Mouse (Mus musculus) limb, embryonic 15.5 days (tissue): ENCODE results near the gene Edem3. TPM values are rescaled to one million over a fixed set of nuclear protein-coding genes. Genes with fewer than 3 reads are reported as not detected.

Source experiments
- ATAC-seq: fragments of 200-750 bp; cut with Nextera tagmentation; 2 replicates; pipeline ENCODE4 v1.8.0; 2017; ENCODE audit warnings: low read depth, moderate TSS enrichment; ENCODE audit not compliant: insufficient number of reproducible peaks, low FRiP score, low TSS enrichment
- H3K27ac ChIP-seq: fragments of 300-500 bp; sonication (generic); 2 replicates; pipeline ENCODE4 v1.5.1; 2015; ENCODE audit warnings: moderate library complexity, mild to moderate bottlenecking, inconsistent platforms
- H3K27me3 ChIP-seq: fragments of 300-500 bp; sonication (generic); 2 replicates; pipeline ENCODE4 v1.6.1; 2015; ENCODE audit warnings: inconsistent platforms
- H3K36me3 ChIP-seq: fragments of 300-500 bp; sonication (generic); 2 replicates; pipeline ENCODE4 v1.6.1; 2015; ENCODE audit warnings: inconsistent platforms
- H3K4me1 ChIP-seq: fragments of 300-500 bp; sonication (generic); 2 replicates; pipeline ENCODE4 v1.6.1; 2015; ENCODE audit warnings: inconsistent platforms
- H3K4me2 ChIP-seq: fragments of 300-500 bp; sonication (generic); 2 replicates; pipeline ENCODE4 v1.6.1; 2015; ENCODE audit warnings: mild to moderate bottlenecking, inconsistent platforms
- H3K4me3 ChIP-seq: fragments of 300-500 bp; sonication (generic); 2 replicates; pipeline ENCODE4 v1.5.1; 2015; ENCODE audit warnings: mild to moderate bottlenecking, inconsistent platforms
- H3K9ac ChIP-seq: fragments of 300-500 bp; sonication (generic); 2 replicates; pipeline ENCODE4 v1.6.1; 2015; ENCODE audit warnings: inconsistent platforms
- H3K9me3 ChIP-seq: fragments of 300-500 bp; sonication (generic); 2 replicates; pipeline ENCODE4 v1.6.1; 2016; ENCODE audit warnings: inconsistent platforms
- WGBS: fragments of 180-500 bp; shearing (Covaris S2); methylation state at CpG from one replicate; pipeline ENCODE4 v1.1.7; 2015; 5-methylcytosine and 5-hydroxymethylcytosine counted together
- polyA plus RNA-seq: library from polyadenylated mRNA; unstranded; fragments of >200 nt; fragmentation: Nextera tagmentation; extraction: Ambion mirVana; gene quantifications from 2 replicates; pipeline ENCODE4 v1.2.1, GENCODE M21; 2015

Edem3 gene
- polyA plus RNA-seq, 1 experiment from 2014 or later: 19.1 TPM

GRCm38 (mm10) chr1:151754028-151754489, 1.1 kb upstream of the Edem3 start:
- Histone ChIP-seq H3K9ac (no peak overlapping the region), H3K4me1 (peaks cover 21% of the 10 kb centered on the region), H3K27me3 (no peaks in the 10 kb centered on the region), H3K27ac (no peak overlapping the region), H3K4me3 (peak overlapping the region; percentile 97), H3K4me2 (peak overlapping the region; percentile 44; the same call in 1 of the 2 replicates), H3K9me3 (no peaks in the 10 kb centered on the region), H3K36me3 (no peaks in the 10 kb centered on the region)
- ATAC-seq: no peak
- WGBS: 73% methylated on average over 10 of the region's 10 CpGs

- Histone ChIP-seq H3K9me3 (no peaks in the 10 kb centered on the region), H3K27me3 (no peaks in the 10 kb centered on the region), H3K4me2 (peak overlapping the region; percentile 90), H3K36me3 (no peaks in the 10 kb centered on the region; the same call in 1 of the 2 replicates), H3K9ac (peak overlapping the region; percentile 73), H3K4me3 (peak overlapping the region; percentile 97), H3K4me1 (peaks cover 21% of the 10 kb centered on the region), H3K27ac (peak overlapping the region; percentile 80)
- no peak for ATAC-seq
- 4% methylated on average over 36 of the region's 36 CpGs for WGBS
These were observed 671 bp downstream of the Edem3 start for GRCm38 (mm10) chr1:151755660-151756424.

GRCm38 (mm10) chr1:151756425-151756728, 1.2 kb downstream of the Edem3 start:
- no peaks in the 10 kb centered on the region for H3K9me3 ChIP-seq
- 18% methylated on average over 1 of the region's 1 CpGs for WGBS
- H3K4me1 ChIP-seq: peaks cover 21% of the 10 kb centered on the region
- H3K9ac ChIP-seq: 0 out of 2 replicates have a peak overlapping the region, but pooled peaks have one; percentile 73
- no peak overlapping the region for H3K27ac ChIP-seq
- no peaks in the 10 kb centered on the region for H3K27me3 ChIP-seq
- H3K4me3 ChIP-seq: peak overlapping the region; percentile 97
- ATAC-seq: no peak
- H3K4me2 ChIP-seq: peak overlapping the region; percentile 90
- H3K36me3 ChIP-seq: peaks cover 4% of the 10 kb centered on the region

GRCm38 (mm10) chr1:151758301-151758700, 3.1 kb downstream of the Edem3 start:
- peaks cover 11% of the 10 kb centered on the region for H3K36me3 ChIP-seq
- 83% methylated on average over 6 of the region's 6 CpGs for WGBS
- no peak overlapping the region for H3K9ac ChIP-seq
- no peak overlapping the region for H3K27ac ChIP-seq
- no peak for ATAC-seq
- no peaks in the 10 kb centered on the region for H3K9me3 ChIP-seq
- H3K4me3 ChIP-seq: no peak overlapping the region
- H3K27me3 ChIP-seq: no peaks in the 10 kb centered on the region
- peaks cover 21% of the 10 kb centered on the region for H3K4me1 ChIP-seq
- no peak overlapping the region for H3K4me2 ChIP-seq

- H3K27ac ChIP-seq: peak overlapping the region; percentile 50; the same call in 1 of the 2 replicates
- no peak overlapping the region for H3K4me3 ChIP-seq
- no peaks in the 10 kb centered on the region for H3K9me3 ChIP-seq
- H3K4me1 ChIP-seq: peaks cover 21% of the 10 kb centered on the region
- no peak for ATAC-seq
- peaks cover 11% of the 10 kb centered on the region for H3K36me3 ChIP-seq
- H3K4me2 ChIP-seq: no peak overlapping the region
- H3K27me3 ChIP-seq: no peaks in the 10 kb centered on the region
- H3K9ac ChIP-seq: no peak overlapping the region
- 44% methylated on average over 2 of the region's 2 CpGs for WGBS
These were observed 3.8 kb downstream of the Edem3 start for GRCm38 (mm10) chr1:151758991-151759390.

- no peak overlapping the region for H3K9ac ChIP-seq
- H3K9me3 ChIP-seq: no peaks in the 10 kb centered on the region
- H3K4me1 ChIP-seq: no peaks in the 10 kb centered on the region
- ATAC-seq: no peak
- H3K27ac ChIP-seq: no peak overlapping the region
- no peak overlapping the region for H3K4me2 ChIP-seq
- WGBS: 44% methylated on average over 3 of the region's 3 CpGs
- no peak overlapping the region for H3K4me3 ChIP-seq
- no peaks in the 10 kb centered on the region for H3K27me3 ChIP-seq
- H3K36me3 ChIP-seq: peaks cover 11% of the 10 kb centered on the region
These were observed 9.1 kb downstream of the Edem3 start for GRCm38 (mm10) chr1:151764236-151764635.

- Histone ChIP-seq H3K27me3 (no peaks in the 10 kb centered on the region), H3K9ac (no peak overlapping the region), H3K9me3 (no peaks in the 10 kb centered on the region), H3K4me2 (no peak overlapping the region), H3K27ac (no peak overlapping the region), H3K4me3 (no peak overlapping the region), H3K4me1 (no peaks in the 10 kb centered on the region), H3K36me3 (peaks cover 17% of the 10 kb centered on the region)
- WGBS: 61% methylated on average over 2 of the region's 2 CpGs
- ATAC-seq: no peak
These were observed 11.0 kb downstream of the Edem3 start for GRCm38 (mm10) chr1:151766166-151766565.

GRCm38 (mm10) chr1:151766976-151767654, 11.9 kb downstream of the Edem3 start:
- no peaks in the 10 kb centered on the region for H3K27me3 ChIP-seq
- no peaks in the 10 kb centered on the region for H3K9me3 ChIP-seq
- H3K9ac ChIP-seq: no peak overlapping the region
- H3K27ac ChIP-seq: no peak overlapping the region
- no peak for ATAC-seq
- WGBS: 73% methylated on average over 3 of the region's 3 CpGs
- H3K4me2 ChIP-seq: no peak overlapping the region
- no peaks in the 10 kb centered on the region for H3K4me1 ChIP-seq
- H3K36me3 ChIP-seq: peaks cover 20% of the 10 kb centered on the region
- no peak overlapping the region for H3K4me3 ChIP-seq

GRCm38 (mm10) chr1:151769200-151769913, 14.2 kb downstream of the Edem3 start:
- WGBS: 77% methylated on average over 3 of the region's 3 CpGs
- no peaks in the 10 kb centered on the region for H3K9me3 ChIP-seq
- no peak for ATAC-seq
- no peaks in the 10 kb centered on the region for H3K27me3 ChIP-seq
- H3K4me1 ChIP-seq: no peaks in the 10 kb centered on the region
- H3K4me2 ChIP-seq: no peak overlapping the region
- no peak overlapping the region for H3K27ac ChIP-seq
- peaks cover 28% of the 10 kb centered on the region for H3K36me3 ChIP-seq
- no peak overlapping the region for H3K9ac ChIP-seq
- H3K4me3 ChIP-seq: no peak overlapping the region

- Histone ChIP-seq H3K4me3 (no peak overlapping the region), H3K9ac (no peak overlapping the region), H3K27ac (no peak overlapping the region), H3K27me3 (no peaks in the 10 kb centered on the region), H3K4me1 (no peaks in the 10 kb centered on the region), H3K4me2 (no peak overlapping the region), H3K9me3 (no peaks in the 10 kb centered on the region), H3K36me3 (peaks cover 47% of the 10 kb centered on the region)
- 95% methylated on average over 2 of the region's 2 CpGs for WGBS
- no peak for ATAC-seq
These were observed 22.4 kb downstream of the Edem3 start for GRCm38 (mm10) chr1:151777616-151778015.

GRCm38 (mm10) chr1:151778592-151778991, 23.4 kb downstream of the Edem3 start:
- H3K27me3 ChIP-seq: no peaks in the 10 kb centered on the region
- 65% methylated on average over 1 of the region's 1 CpGs for WGBS
- no peaks in the 10 kb centered on the region for H3K9me3 ChIP-seq
- no peak overlapping the region for H3K9ac ChIP-seq
- peaks cover 45% of the 10 kb centered on the region for H3K36me3 ChIP-seq
- ATAC-seq: no peak
- no peak overlapping the region for H3K27ac ChIP-seq
- H3K4me2 ChIP-seq: no peak overlapping the region
- no peak overlapping the region for H3K4me3 ChIP-seq
- H3K4me1 ChIP-seq: no peaks in the 10 kb centered on the region

GRCm38 (mm10) chr1:151779306-151779705, 24.1 kb downstream of the Edem3 start:
- Histone ChIP-seq H3K4me2 (no peak overlapping the region), H3K27me3 (no peaks in the 10 kb centered on the region), H3K9me3 (no peaks in the 10 kb centered on the region), H3K4me1 (no peaks in the 10 kb centered on the region), H3K4me3 (no peak overlapping the region), H3K27ac (no peak overlapping the region), H3K9ac (no peak overlapping the region), H3K36me3 (peaks cover 39% of the 10 kb centered on the region)
- no peak for ATAC-seq
- 89% methylated on average over 2 of the region's 2 CpGs for WGBS
